Mouse (Mus musculus): ENCODE data around the gene Trim72. TPM values are rescaled to one million over a fixed set of nuclear protein-coding genes. Genes with fewer than 3 reads are reported as not detected.

Gene Trim72
- total and polyA plus RNA-seq, 3 experiments = 0.13 TPM; not detected in 2

DNA sequence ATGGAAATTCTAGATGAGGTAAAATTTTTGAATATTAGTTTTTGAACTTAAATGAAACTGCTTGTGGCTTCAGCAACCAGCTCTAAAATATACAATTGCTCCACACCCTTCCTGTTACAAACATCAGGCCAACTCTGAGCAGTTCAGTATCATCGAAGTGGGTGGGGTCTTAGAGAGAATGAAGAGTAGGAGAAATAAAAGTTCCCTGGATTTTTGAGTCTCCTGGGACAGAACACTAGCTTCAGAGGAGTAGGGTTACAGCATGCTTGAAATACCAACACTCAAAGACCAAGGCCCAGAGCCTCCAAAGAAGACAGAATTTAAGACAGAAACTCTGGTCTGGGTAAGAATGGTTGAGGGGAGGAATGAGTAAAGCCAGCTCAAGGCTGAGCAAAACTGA lies 4.3 kb upstream of the Trim72 start:
- Histone ChIP-seq H3K4me2 (ENCODE audit: insufficient read depth, low read depth, poor library complexity, severe bottlenecking) (no peak overlapping the region), H3K27me3 (replicated peaks) (no peaks in the 10 kb centered on the region), H3K79me2 (replicated peaks; ENCODE audit: control insufficient read depth, extremely low read depth, insufficient read depth, poor library complexity, severe bottlenecking) (no peaks in the 10 kb centered on the region), H3K9ac (ENCODE audit: insufficient read depth, low read depth) (no peak overlapping the region), H3K27ac (ENCODE audit: insufficient read depth, low read depth) (no peak overlapping the region), H3K9me3 (replicated peaks; ENCODE audit: low read length) (peaks cover 4% of the 10 kb centered on the region), H3K36me3 (replicated peaks in 1 of 2; ENCODE audit: control insufficient read depth in 1 of 2, insufficient read depth in 1 of 2, low read length in 1 of 2) (peaks cover 0 to 23% of the 10 kb centered on the region in 2 experiments), H3K4me3 (replicated peaks in 1 of 3; ENCODE audit: low read depth in 2 of 3, low read length in 2 of 3, poor library complexity in 1 of 3) (no peak overlapping the region), H3K4me1 (ENCODE audit: control insufficient read depth in 1 of 2, insufficient read depth in 2 of 2) (peaks cover 0 to 2% of the 10 kb centered on the region in 2 experiments; a peak in 2 of 4 replicates)
- dilution Hi-C loops (cut with MboI; ENCODE audit: extremely low pct_ligation_motif_present, extremely low pct_unique_long_range_greater_than_20kb, low sequenced_read_pairs) (no loop called here), in situ Hi-C loops (cut with MboI; ENCODE audit: low pct_ligation_motif_present, low pct_unique_long_range_greater_than_20kb, low sequenced_read_pairs) (loop anchor here (10.0 kb wide), 1 partner anchor 205 kb away; the partner anchor contains the start of gene Cox6a2)
- TF ChIP-seq PAX5 (IDR thresholded peaks at IDR 0.05; ENCODE audit: low read length) = no peak
- TF ChIP-seq JUN (IDR thresholded peaks at IDR 0.05; ENCODE audit: insufficient read depth, low read depth, low read length) = no peak
- TF ChIP-seq POLR2AphosphoS2 (IDR thresholded peaks at IDR 0.05; ENCODE audit: low read depth, low read length) = no peak
- no peak for TF ChIP-seq EP300 (IDR thresholded peaks at IDR 0.05; ENCODE audit: low read length)
- TF ChIP-seq JUND (conservative IDR thresholded peaks at IDR 0.05; ENCODE audit: low read depth, low read length) = no peak
- no peak for TF ChIP-seq MEF2A (IDR thresholded peaks at IDR 0.05; ENCODE audit: borderline replicate concordance, low read depth, low read length)
- TF ChIP-seq ZMIZ1 (IDR thresholded peaks at IDR 0.05; ENCODE audit: low read depth, low read length) = no peak
- TF ChIP-seq CHD2 (IDR thresholded peaks at IDR 0.05; ENCODE audit: low read length) = no peak
- TF ChIP-seq CTCF (conservative IDR thresholded peaks at IDR 0.05 in 1 of 2, IDR thresholded peaks at IDR 0.05 in 1 of 2; ENCODE audit: low read depth in 2 of 2, low read length in 2 of 2) = no peak
- TF ChIP-seq RAD21 (IDR thresholded peaks at IDR 0.05; ENCODE audit: low read depth, low read length) = no peak
- TF ChIP-seq HCFC1 (IDR thresholded peaks at IDR 0.05; ENCODE audit: low read depth, low read length) = no peak
- no peak for TF ChIP-seq USF1 (IDR thresholded peaks at IDR 0.05; ENCODE audit: low read depth, low read length)
- DNase-seq (ENCODE audit: extremely low read depth) = no peak

DNA sequence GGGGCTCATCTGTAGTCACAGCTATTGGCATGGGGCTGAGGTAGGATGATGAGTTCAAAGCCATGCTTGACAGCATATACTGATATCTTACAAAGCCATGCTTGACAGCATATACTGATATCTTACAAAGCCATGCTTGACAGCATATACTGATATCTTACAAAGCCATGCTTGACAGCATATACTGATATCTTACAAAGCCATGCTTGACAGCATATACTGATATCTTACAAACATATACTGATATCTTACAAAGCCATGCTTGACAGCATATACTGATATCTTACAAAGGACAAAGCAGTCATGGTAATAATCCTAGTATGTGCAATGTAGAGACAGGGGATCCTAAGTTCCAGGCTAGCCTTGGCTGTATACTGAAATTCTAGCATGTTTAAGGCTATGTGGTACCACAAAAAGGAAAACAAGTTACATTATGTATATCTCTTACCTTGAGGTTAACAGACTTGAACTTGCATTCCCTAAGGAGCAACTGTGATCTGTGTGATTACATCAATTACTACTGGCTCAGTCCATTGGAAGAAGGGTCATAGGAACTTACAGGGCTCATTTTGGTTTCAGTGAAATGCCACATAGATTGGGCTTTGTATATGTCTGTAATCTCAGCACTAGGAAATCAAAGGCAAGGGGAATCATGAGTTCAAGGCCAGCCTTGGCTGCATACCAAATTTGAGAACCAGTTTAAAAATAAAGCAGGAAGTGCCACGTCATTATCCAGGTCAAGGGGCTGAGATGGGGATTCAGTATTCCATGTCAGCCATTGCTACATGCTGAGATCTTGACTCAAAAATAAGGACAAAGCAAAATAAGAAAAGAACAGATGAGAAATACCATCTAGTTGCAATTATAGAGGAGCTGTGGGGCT lies 3.4 kb upstream of the Trim72 start:
- dilution Hi-C loops (cut with MboI; ENCODE audit: extremely low pct_ligation_motif_present, extremely low pct_unique_long_range_greater_than_20kb, low sequenced_read_pairs) (no loop called here), in situ Hi-C loops (cut with MboI; ENCODE audit: low pct_ligation_motif_present, low pct_unique_long_range_greater_than_20kb, low sequenced_read_pairs) (no loop called here)
- Histone ChIP-seq H3K36me3 (replicated peaks in 1 of 2; ENCODE audit: control insufficient read depth in 1 of 2, insufficient read depth in 1 of 2, low read length in 1 of 2) (peaks cover 0 to 14% of the 10 kb centered on the region in 2 experiments), H3K79me2 (replicated peaks; ENCODE audit: control insufficient read depth, extremely low read depth, insufficient read depth, poor library complexity, severe bottlenecking) (no peaks in the 10 kb centered on the region), H3K4me2 (ENCODE audit: insufficient read depth, low read depth, poor library complexity, severe bottlenecking) (no peak overlapping the region), H3K9me3 (replicated peaks; ENCODE audit: low read length) (peaks cover 4% of the 10 kb centered on the region), H3K9ac (ENCODE audit: insufficient read depth, low read depth) (no peak overlapping the region), H3K27me3 (replicated peaks) (no peaks in the 10 kb centered on the region), H3K4me3 (replicated peaks in 1 of 3; ENCODE audit: low read depth in 2 of 3, low read length in 2 of 3, poor library complexity in 1 of 3) (no peak overlapping the region), H3K4me1 (ENCODE audit: control insufficient read depth in 1 of 2, insufficient read depth in 2 of 2) (peaks cover 0 to 5% of the 10 kb centered on the region in 2 experiments; a peak in 2 of 4 replicates), H3K27ac (ENCODE audit: insufficient read depth, low read depth) (no peak overlapping the region)
- TF ChIP-seq IRF4 (IDR thresholded peaks at IDR 0.05; ENCODE audit: low read depth, low read length) (no peak), MAX (IDR thresholded peaks at IDR 0.05; ENCODE audit: low read length) (no peak), ETS1 (conservative IDR thresholded peaks at IDR 0.05; ENCODE audit: low read depth, low read length) (no peak), ZMIZ1 (IDR thresholded peaks at IDR 0.05; ENCODE audit: low read depth, low read length) (no peak), SIN3A (IDR thresholded peaks at IDR 0.05; ENCODE audit: low read length) (no peak), MXI1 (IDR thresholded peaks at IDR 0.05; ENCODE audit: low read depth, low read length) (no peak), MAFK (IDR thresholded peaks at IDR 0.05; ENCODE audit: insufficient replicate concordance, low read length) (no peak), MAZ (IDR thresholded peaks at IDR 0.05; ENCODE audit: low read depth, low read length) (no peak), MEF2A (IDR thresholded peaks at IDR 0.05; ENCODE audit: borderline replicate concordance, low read depth, low read length) (no peak), MYC (IDR thresholded peaks at IDR 0.05; ENCODE audit: low read depth, low read length) (no peak), CHD1 (IDR thresholded peaks at IDR 0.05; ENCODE audit: low read depth, low read length) (no peak), RAD21 (IDR thresholded peaks at IDR 0.05; ENCODE audit: low read depth, low read length) (no peak), POLR2AphosphoS2 (IDR thresholded peaks at IDR 0.05; ENCODE audit: low read depth, low read length) (no peak), KAT2A (IDR thresholded peaks at IDR 0.05; ENCODE audit: insufficient replicate concordance, low read length) (no peak), NRF1 (IDR thresholded peaks at IDR 0.05; ENCODE audit: low read depth, low read length) (no peak), NELFE (IDR thresholded peaks at IDR 0.05; ENCODE audit: low read depth, low read length) (no peak)
- DNase-seq (ENCODE audit: extremely low read depth) = no peak
